Mouse (Mus musculus) megakaryocyte, embryonic 14.5 days (primary cell): ENCODE measurements around the gene Tmem81.

ENCODE experiments used
- FLI1 ChIP-seq: IDR thresholded peaks from 2 replicates; pipeline ENCODE4 v1.6.1; 2012; ENCODE audit warnings: low read length, inconsistent platforms, mixed read lengths
- GATA1 ChIP-seq: IDR thresholded peaks from 3 replicates; pipeline ENCODE4 v1.6.1; 2012; ENCODE audit warnings: mixed read lengths, low read length, inconsistent platforms, borderline replicate concordance

- no peak for TF ChIP-seq GATA1
- TF ChIP-seq FLI1: no peak
Observed at GRCm38 (mm10) chr1:132541824-132542599, 36.0 kb downstream of the Tmem81 start.
